Mouse (Mus musculus) C2C12 (cell line): Measurements from ENCODE around the gene 0610030E20Rik.

Experiments
- CTCF ChIP-seq: IDR thresholded peaks from one replicate; pipeline ENCODE4 v1.5.1; 2011; ENCODE audit not compliant: control insufficient read depth, insufficient read depth, insufficient read length
- MAX ChIP-seq: IDR thresholded peaks from one replicate; pipeline ENCODE4 v1.6.1; 2011; ENCODE audit warnings: mild to moderate bottlenecking, control low read depth
- MYOG ChIP-seq: IDR thresholded peaks from one replicate; pipeline ENCODE4 v1.6.1; 2011; ENCODE audit not compliant: control insufficient read depth, insufficient read length; ENCODE audit errors: extremely low read depth
- USF1 ChIP-seq: IDR thresholded peaks from one replicate; pipeline ENCODE4 v1.6.1; 2011; ENCODE audit warnings: low read depth, mild to moderate bottlenecking, control low read depth, moderate library complexity

DNA sequence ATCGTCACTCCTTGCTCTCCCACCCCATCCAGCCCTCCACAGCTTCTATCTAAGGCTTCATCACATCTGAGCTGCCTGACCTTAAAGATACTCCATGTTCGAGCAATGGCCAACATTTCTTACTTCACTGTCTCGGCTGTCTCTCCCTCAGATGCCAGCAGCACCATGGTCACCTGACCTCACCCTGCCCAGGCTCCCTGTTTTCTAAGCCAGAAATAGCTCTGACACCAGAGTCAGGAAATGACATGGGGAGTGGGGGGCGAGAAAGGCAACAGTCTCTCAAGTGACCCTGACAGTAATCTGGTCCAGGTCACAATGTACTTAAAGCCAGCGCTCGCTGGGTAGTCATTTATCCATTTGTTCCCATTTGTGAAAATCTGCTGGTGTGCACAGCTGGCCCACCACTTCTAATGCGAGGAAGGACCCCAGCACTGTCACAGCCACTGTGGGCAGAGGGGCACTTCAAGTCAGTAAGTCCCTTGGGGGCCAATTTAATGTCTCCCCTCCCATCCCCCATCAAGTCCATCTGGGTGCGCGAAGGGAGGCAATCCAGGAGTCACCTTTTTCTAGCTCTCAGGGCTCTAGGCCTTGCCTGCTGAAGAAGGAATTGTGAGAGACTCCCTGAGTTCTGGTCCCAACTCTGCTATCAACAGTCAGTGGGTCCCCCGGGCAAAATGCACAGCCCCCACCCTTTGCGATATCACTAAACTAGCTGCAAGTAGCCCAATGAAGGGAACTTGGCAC, 33.8 kb upstream of the 0610030E20Rik start:
- TF ChIP-seq MYOG, result no peak
- TF ChIP-seq MAX, result no peak
- no peak for TF ChIP-seq CTCF
- TF ChIP-seq USF1, result no peak
